Mouse (Mus musculus): Measurements from ENCODE around the gene Ankrd39. TPM values are rescaled to one million over a fixed set of nuclear protein-coding genes. Genes with fewer than 3 reads are reported as not detected.
A peak's percentile ranks its signal among the peaks of the same experiment; 100 is the strongest.

The Ankrd39 gene
- total RNA-seq (2017): 11.8 and 12.2 TPM in 2 replicates

GRCm38 (mm10) chr1:36546888-36547471 is at the start of gene Ankrd39:
Gene Ankrd39, minus strand, starts transcription at chr1:36547445.
- ATAC-seq (ENCODE audit: extremely low read depth, insufficient number of reproducible peaks, low FRiP score, poor library complexity, severe bottlenecking): peak; percentile 98

GRCm38 (mm10) chr1:36596114-36596513 is 48.9 kb upstream of the Ankrd39 start:
- no peak for ATAC-seq (ENCODE audit: extremely low read depth, insufficient number of reproducible peaks, low FRiP score, poor library complexity, severe bottlenecking)

GRCm38 (mm10) chr1:36595167-36595931 is 48.1 kb upstream of the Ankrd39 start:
- no peak for ATAC-seq (ENCODE audit: extremely low read depth, insufficient number of reproducible peaks, low FRiP score, poor library complexity, severe bottlenecking)

- ATAC-seq (ENCODE audit: extremely low read depth, insufficient number of reproducible peaks, low FRiP score, poor library complexity, severe bottlenecking): no peak
These were observed 45.9 kb upstream of the Ankrd39 start for GRCm38 (mm10) chr1:36593099-36593498.

GRCm38 (mm10) chr1:36591408-36591807 is 44.2 kb upstream of the Ankrd39 start:
- ATAC-seq (ENCODE audit: extremely low read depth, insufficient number of reproducible peaks, low FRiP score, poor library complexity, severe bottlenecking): no peak

GRCm38 (mm10) chr1:36590664-36591063 is 43.4 kb upstream of the Ankrd39 start:
- no peak for ATAC-seq (ENCODE audit: extremely low read depth, insufficient number of reproducible peaks, low FRiP score, poor library complexity, severe bottlenecking)

- ATAC-seq (ENCODE audit: extremely low read depth, insufficient number of reproducible peaks, low FRiP score, poor library complexity, severe bottlenecking): no peak
These were observed 42.2 kb upstream of the Ankrd39 start for GRCm38 (mm10) chr1:36589486-36589885.

GRCm38 (mm10) chr1:36588476-36589450 is 41.5 kb upstream of the Ankrd39 start:
- ATAC-seq (ENCODE audit: extremely low read depth, insufficient number of reproducible peaks, low FRiP score, poor library complexity, severe bottlenecking): no peak

GRCm38 (mm10) chr1:36587860-36588259 is 40.6 kb upstream of the Ankrd39 start:
- no peak for ATAC-seq (ENCODE audit: extremely low read depth, insufficient number of reproducible peaks, low FRiP score, poor library complexity, severe bottlenecking)

- ATAC-seq (ENCODE audit: extremely low read depth, insufficient number of reproducible peaks, low FRiP score, poor library complexity, severe bottlenecking): no peak
These were observed 39.0 kb upstream of the Ankrd39 start for GRCm38 (mm10) chr1:36586288-36586687.

- no peak for ATAC-seq (ENCODE audit: extremely low read depth, insufficient number of reproducible peaks, low FRiP score, poor library complexity, severe bottlenecking)
These were observed 36.3 kb upstream of the Ankrd39 start for GRCm38 (mm10) chr1:36583408-36584116.

GRCm38 (mm10) chr1:36582211-36582610 is 35.0 kb upstream of the Ankrd39 start:
- ATAC-seq (ENCODE audit: extremely low read depth, insufficient number of reproducible peaks, low FRiP score, poor library complexity, severe bottlenecking): no peak

GRCm38 (mm10) chr1:36581260-36581659 is 34.0 kb upstream of the Ankrd39 start:
- ATAC-seq (ENCODE audit: extremely low read depth, insufficient number of reproducible peaks, low FRiP score, poor library complexity, severe bottlenecking): no peak

GRCm38 (mm10) chr1:36580384-36581207 is 33.4 kb upstream of the Ankrd39 start:
- no peak for ATAC-seq (ENCODE audit: extremely low read depth, insufficient number of reproducible peaks, low FRiP score, poor library complexity, severe bottlenecking)

GRCm38 (mm10) chr1:36579974-36580383 is 32.7 kb upstream of the Ankrd39 start:
- ATAC-seq (ENCODE audit: extremely low read depth, insufficient number of reproducible peaks, low FRiP score, poor library complexity, severe bottlenecking): no peak

GRCm38 (mm10) chr1:36576991-36577675 is 29.9 kb upstream of the Ankrd39 start:
- no peak for ATAC-seq (ENCODE audit: extremely low read depth, insufficient number of reproducible peaks, low FRiP score, poor library complexity, severe bottlenecking)

- ATAC-seq (ENCODE audit: extremely low read depth, insufficient number of reproducible peaks, low FRiP score, poor library complexity, severe bottlenecking): no peak
These were observed 28.1 kb upstream of the Ankrd39 start for GRCm38 (mm10) chr1:36575347-36575746.
